Mouse (Mus musculus): ENCODE data around the gene Cdc42ep4. TPM values are rescaled to one million over a fixed set of nuclear protein-coding genes. Genes with fewer than 3 reads are reported as not detected.

Gene Cdc42ep4
- total and polyA plus RNA-seq, 3 experiments: 2.3 to 8.1 (median 3.4) TPM

DNA sequence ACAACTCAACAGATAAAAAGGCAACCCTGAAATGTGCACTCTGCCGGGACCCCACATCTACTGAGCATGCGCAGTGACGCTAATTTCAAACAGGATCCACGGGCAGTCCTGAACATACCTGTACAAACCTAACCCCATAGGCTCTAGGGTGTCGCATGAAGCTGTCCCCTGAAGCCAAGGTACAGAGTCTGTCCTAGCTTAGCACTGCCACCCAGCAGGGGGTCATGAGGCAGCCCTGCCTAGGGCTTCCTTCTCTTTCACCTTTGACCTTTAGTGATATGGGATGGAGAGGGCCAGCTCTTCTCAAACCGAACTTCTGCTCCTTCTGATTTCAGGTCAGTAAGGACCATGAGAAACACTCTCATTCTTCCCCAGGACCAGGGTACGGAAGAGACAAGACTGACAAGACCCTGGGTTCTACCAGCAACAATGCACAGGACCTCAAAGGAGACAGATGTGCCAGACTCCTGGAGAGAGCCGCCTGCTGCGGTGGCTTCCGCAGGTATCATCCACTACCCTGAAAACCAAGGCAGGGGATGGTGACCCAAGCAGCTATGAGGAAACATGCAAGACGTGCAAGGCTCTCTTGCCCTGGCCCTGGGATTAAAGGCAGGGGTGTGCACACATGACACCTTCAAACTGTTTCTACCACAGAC, 3.8 kb downstream of the Cdc42ep4 start:
- no peaks in the 10 kb centered on the region for H3K27me3 ChIP-seq (replicated peaks)
- H3K9ac ChIP-seq (ENCODE audit: insufficient read depth, low read depth): no peak overlapping the region
- no peak overlapping the region for H3K4me2 ChIP-seq (ENCODE audit: insufficient read depth, low read depth, poor library complexity, severe bottlenecking)
- no peak for DNase-seq (ENCODE audit: extremely low read depth)
- H3K79me2 ChIP-seq (replicated peaks; ENCODE audit: control insufficient read depth, extremely low read depth, insufficient read depth, poor library complexity, severe bottlenecking): no peaks in the 10 kb centered on the region
- dilution Hi-C loops (cut with MboI; ENCODE audit: extremely low pct_ligation_motif_present, extremely low pct_unique_long_range_greater_than_20kb, low sequenced_read_pairs): no loop called here
- in situ Hi-C loops (cut with MboI; ENCODE audit: low pct_ligation_motif_present, low pct_unique_long_range_greater_than_20kb, low sequenced_read_pairs): no loop called here
- H3K4me3 ChIP-seq (replicated peaks in 1 of 3; ENCODE audit: low read depth in 2 of 3, low read length in 2 of 3, poor library complexity in 1 of 3): no peak overlapping the region
- peaks cover 0 to 18% of the 10 kb centered on the region in 2 experiments; a peak in 2 of 4 replicates for H3K4me1 ChIP-seq (ENCODE audit: control insufficient read depth in 1 of 2, insufficient read depth in 2 of 2)
- no peak overlapping the region for H3K27ac ChIP-seq (ENCODE audit: insufficient read depth, low read depth)
- TF ChIP-seq PAX5 (IDR thresholded peaks at IDR 0.05; ENCODE audit: low read length) (no peak), E2F4 (IDR thresholded peaks at IDR 0.05; ENCODE audit: insufficient replicate concordance, low read depth, low read length) (no peak), TBP (conservative IDR thresholded peaks at IDR 0.05; ENCODE audit: low read depth, low read length) (no peak), RAD21 (IDR thresholded peaks at IDR 0.05; ENCODE audit: low read depth, low read length) (no peak), IRF4 (IDR thresholded peaks at IDR 0.05; ENCODE audit: low read depth, low read length) (no peak), BHLHE40 (IDR thresholded peaks at IDR 0.05; ENCODE audit: low read depth, low read length) (no peak), SIN3A (IDR thresholded peaks at IDR 0.05; ENCODE audit: low read length) (no peak), USF2 (conservative IDR thresholded peaks at IDR 0.05; ENCODE audit: low read depth, low read length) (no peak), ZMIZ1 (IDR thresholded peaks at IDR 0.05; ENCODE audit: low read depth, low read length) (no peak), MXI1 (IDR thresholded peaks at IDR 0.05; ENCODE audit: low read depth, low read length) (no peak), EP300 (IDR thresholded peaks at IDR 0.05; ENCODE audit: low read length) (no peak), JUN (IDR thresholded peaks at IDR 0.05; ENCODE audit: insufficient read depth, low read depth, low read length) (no peak), CTCF (conservative IDR thresholded peaks at IDR 0.05 in 1 of 2, IDR thresholded peaks at IDR 0.05 in 1 of 2; ENCODE audit: low read depth in 2 of 2, low read length in 2 of 2) (no peak), POLR2A (IDR thresholded peaks at IDR 0.05; ENCODE audit: low read depth, low read length) (no peak), MYC (IDR thresholded peaks at IDR 0.05; ENCODE audit: low read depth, low read length) (no peak), HCFC1 (IDR thresholded peaks at IDR 0.05; ENCODE audit: low read depth, low read length) (no peak), CHD1 (IDR thresholded peaks at IDR 0.05; ENCODE audit: low read depth, low read length) (no peak), NELFE (IDR thresholded peaks at IDR 0.05; ENCODE audit: low read depth, low read length) (no peak), MAX (IDR thresholded peaks at IDR 0.05; ENCODE audit: low read length) (no peak), ETS1 (conservative IDR thresholded peaks at IDR 0.05; ENCODE audit: low read depth, low read length) (no peak)
- peaks cover 6% of the 10 kb centered on the region for H3K9me3 ChIP-seq (replicated peaks; ENCODE audit: low read length)
- peaks cover 0 to 33% of the 10 kb centered on the region in 2 experiments for H3K36me3 ChIP-seq (replicated peaks in 1 of 2; ENCODE audit: control insufficient read depth in 1 of 2, insufficient read depth in 1 of 2, low read length in 1 of 2)

- no peak overlapping the region for H3K9ac ChIP-seq (ENCODE audit: insufficient read depth, low read depth)
These were observed 4.6 kb downstream of the Cdc42ep4 start for GRCm38 (mm10) chr11:113747056-113747455.

More at GRCm38 (mm10) chr11:113747056-113747455, 4.6 kb downstream of the Cdc42ep4 start:
- Histone ChIP-seq H3K79me2 (replicated peaks; ENCODE audit: control insufficient read depth, extremely low read depth, insufficient read depth, poor library complexity, severe bottlenecking) (no peaks in the 10 kb centered on the region), H3K4me1 (ENCODE audit: control insufficient read depth in 1 of 2, insufficient read depth in 2 of 2) (peaks cover 0 to 17% of the 10 kb centered on the region in 2 experiments; a peak in 2 of 4 replicates), H3K27ac (ENCODE audit: insufficient read depth, low read depth) (no peak overlapping the region), H3K36me3 (replicated peaks in 1 of 2; ENCODE audit: control insufficient read depth in 1 of 2, insufficient read depth in 1 of 2, low read length in 1 of 2) (peaks cover 0 to 37% of the 10 kb centered on the region in 2 experiments), H3K4me2 (ENCODE audit: insufficient read depth, low read depth, poor library complexity, severe bottlenecking) (no peak overlapping the region), H3K4me3 (replicated peaks in 1 of 3; ENCODE audit: low read depth in 2 of 3, low read length in 2 of 3, poor library complexity in 1 of 3) (no peak overlapping the region), H3K9me3 (replicated peaks; ENCODE audit: low read length) (peaks cover 8% of the 10 kb centered on the region), H3K27me3 (replicated peaks) (no peaks in the 10 kb centered on the region)
- TF ChIP-seq JUN (IDR thresholded peaks at IDR 0.05; ENCODE audit: insufficient read depth, low read depth, low read length): no peak
- no peak for TF ChIP-seq ZMIZ1 (IDR thresholded peaks at IDR 0.05; ENCODE audit: low read depth, low read length)
- no peak for TF ChIP-seq USF2 (conservative IDR thresholded peaks at IDR 0.05; ENCODE audit: low read depth, low read length)
- no peak for TF ChIP-seq MYC (IDR thresholded peaks at IDR 0.05; ENCODE audit: low read depth, low read length)
- no peak for TF ChIP-seq ZKSCAN1 (IDR thresholded peaks at IDR 0.05; ENCODE audit: borderline replicate concordance, low read depth, low read length)
- no peak for TF ChIP-seq CHD2 (IDR thresholded peaks at IDR 0.05; ENCODE audit: low read length)
- TF ChIP-seq HCFC1 (IDR thresholded peaks at IDR 0.05; ENCODE audit: low read depth, low read length): no peak
- no peak for TF ChIP-seq POLR2A (IDR thresholded peaks at IDR 0.05; ENCODE audit: low read depth, low read length)
- no peak for TF ChIP-seq TCF12 (IDR thresholded peaks at IDR 0.05; ENCODE audit: low read depth, low read length)
- TF ChIP-seq RAD21 (IDR thresholded peaks at IDR 0.05; ENCODE audit: low read depth, low read length): no peak
- TF ChIP-seq MAZ (IDR thresholded peaks at IDR 0.05; ENCODE audit: low read depth, low read length): no peak
- no peak for TF ChIP-seq KAT2A (IDR thresholded peaks at IDR 0.05; ENCODE audit: insufficient replicate concordance, low read length)
- in situ Hi-C loops (cut with MboI; ENCODE audit: low pct_ligation_motif_present, low pct_unique_long_range_greater_than_20kb, low sequenced_read_pairs) (no loop called here), dilution Hi-C loops (cut with MboI; ENCODE audit: extremely low pct_ligation_motif_present, extremely low pct_unique_long_range_greater_than_20kb, low sequenced_read_pairs) (no loop called here)
- no peak for DNase-seq (ENCODE audit: extremely low read depth)
